Mouse (Mus musculus) yolk sac, embryonic 10.5 days (tissue): Measurements from ENCODE around the gene Ube2d3.
A peak's percentile ranks its signal among the peaks of the same experiment; 100 is the strongest.
"Not testable (repeated sequence)": the region's sequence is repeated elsewhere in the genome, so short reads cannot be mapped to it uniquely, and the experiment has no call there.

ENCODE experiments used
- DNase-seq: peaks from one replicate; pipeline ENCODE4 v3.0.0-alpha.2; 2017; ENCODE audit warnings: low spot score

Gene Ube2d3

DNA sequence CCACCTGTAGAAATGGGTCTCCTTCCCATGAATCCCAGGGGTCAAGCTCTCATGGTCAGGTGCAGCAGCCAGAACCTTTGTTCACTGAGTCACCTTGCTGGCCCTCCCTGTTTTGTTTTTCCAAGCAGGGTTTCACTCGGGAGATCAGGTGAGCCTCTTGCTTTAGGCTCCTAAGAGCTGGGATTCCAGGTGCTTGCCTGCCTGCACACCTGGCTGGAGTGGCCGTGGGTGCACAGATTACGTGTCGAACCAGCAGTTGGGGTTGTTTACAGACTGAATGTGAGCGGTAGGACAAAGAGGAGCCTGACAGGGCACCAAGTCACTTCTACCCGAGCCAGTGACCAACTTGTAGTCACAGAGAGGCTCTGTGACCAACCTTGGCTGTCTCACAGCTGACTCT is 53.2 kb downstream of the Ube2d3 start:
- DNase-seq = peak; percentile 29

DNA sequence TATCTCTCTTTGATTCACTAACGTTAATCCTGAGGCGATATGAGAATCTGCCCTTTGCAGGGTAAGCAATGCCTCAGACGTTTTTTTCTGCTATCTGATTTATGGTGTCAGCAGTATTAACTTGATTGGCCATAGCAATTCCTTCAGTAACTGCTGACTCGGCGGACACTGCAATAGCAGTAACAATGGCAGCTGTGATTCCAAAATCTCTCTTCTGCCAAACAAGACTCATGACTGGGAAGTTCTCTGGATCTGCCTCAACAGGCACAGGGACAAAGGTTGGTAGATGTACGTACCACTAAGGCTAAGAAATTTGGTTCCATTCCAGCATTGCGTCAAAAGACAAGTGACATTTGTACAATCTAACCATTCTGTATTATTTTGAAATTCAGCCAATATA is 55.4 kb downstream of the Ube2d3 start:
- DNase-seq = not testable (repeated sequence)

DNA sequence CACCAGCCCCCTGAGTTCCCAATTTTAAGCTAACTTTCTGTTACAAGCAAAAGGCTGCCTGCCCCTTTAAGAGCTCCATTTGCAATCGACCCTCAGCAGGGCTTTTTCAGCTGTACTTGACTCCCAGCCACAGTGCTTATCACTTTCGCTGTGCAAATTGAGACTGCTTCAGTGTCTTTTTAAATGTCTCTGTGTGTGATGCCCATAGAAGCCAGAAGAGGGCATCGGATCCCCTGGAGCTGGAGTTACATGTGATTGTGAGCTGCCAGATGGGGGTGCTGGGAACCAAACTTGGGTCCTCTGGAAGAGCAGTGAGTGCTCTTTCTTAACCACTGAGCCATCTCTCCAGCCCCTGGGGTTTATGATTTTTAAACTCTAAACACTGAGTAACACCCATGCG is 60.0 kb downstream of the Ube2d3 start:
- DNase-seq = not testable (repeated sequence)

DNA sequence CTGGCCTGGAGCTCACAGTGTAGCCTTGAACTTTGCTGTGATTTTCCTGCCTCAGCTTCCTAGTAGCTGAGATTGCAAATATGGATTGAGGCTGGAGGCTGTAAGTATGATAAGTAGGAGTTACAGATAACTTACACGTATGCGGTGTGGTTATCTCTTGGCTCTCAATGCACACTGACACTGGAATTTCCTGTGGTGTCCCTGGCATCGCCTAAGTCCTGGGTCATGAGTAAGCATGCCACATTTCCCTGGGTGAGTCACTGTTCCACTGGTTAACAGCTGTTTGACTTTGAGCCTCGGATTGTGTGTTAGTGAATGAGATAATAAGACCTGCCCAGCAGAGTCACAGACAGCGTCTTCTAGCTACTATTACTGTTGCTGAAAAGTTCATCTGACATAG is 60.9 kb downstream of the Ube2d3 start:
- DNase-seq = no peak

DNA sequence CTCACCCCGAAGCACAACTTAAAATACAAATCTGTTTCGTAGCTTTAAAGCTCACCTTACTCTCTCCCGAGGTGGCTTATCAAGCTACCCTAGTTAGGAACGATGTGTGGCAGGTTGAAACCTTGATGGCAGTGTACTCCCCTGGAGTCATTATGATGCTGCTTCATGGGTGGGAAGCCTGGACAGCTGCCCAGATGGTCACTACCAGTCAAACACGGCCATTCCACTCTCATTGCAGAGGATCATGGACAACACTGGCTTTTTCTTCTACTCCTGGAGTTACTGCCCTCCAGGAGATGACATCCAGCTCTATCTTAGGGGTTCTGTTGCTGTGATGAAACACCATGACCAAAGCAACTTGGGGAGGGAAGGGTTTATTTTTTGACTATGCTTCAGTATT is 65.2 kb downstream of the Ube2d3 start:
- DNase-seq = no peak

DNA sequence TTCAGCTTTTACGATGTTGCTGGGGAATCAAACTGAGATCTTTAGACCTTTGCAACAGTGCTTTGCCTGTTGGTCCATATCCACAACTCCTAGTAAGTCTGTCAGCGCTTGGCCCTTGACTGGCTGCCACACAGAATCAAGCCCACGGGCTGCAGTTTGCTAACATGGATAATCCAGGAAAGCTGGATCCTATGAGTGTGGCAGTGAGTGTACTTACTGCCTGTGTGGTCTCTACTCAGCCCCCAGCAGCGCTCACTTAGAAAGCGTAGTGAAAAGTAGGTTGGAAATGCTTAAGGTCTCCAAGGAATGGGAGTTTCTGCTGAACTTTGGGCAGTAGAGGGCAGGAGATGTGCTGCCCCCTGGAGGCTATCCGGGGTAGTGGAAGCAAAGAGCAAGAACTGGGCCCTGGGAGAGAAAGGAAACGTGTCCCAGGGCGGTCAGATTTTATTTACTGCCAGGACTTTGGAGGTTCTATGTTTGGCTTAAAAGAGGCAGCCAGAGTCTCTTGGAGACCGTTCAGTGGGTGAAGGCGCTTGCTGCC is 67.5 kb downstream of the Ube2d3 start:
- DNase-seq = peak; percentile 82

DNA sequence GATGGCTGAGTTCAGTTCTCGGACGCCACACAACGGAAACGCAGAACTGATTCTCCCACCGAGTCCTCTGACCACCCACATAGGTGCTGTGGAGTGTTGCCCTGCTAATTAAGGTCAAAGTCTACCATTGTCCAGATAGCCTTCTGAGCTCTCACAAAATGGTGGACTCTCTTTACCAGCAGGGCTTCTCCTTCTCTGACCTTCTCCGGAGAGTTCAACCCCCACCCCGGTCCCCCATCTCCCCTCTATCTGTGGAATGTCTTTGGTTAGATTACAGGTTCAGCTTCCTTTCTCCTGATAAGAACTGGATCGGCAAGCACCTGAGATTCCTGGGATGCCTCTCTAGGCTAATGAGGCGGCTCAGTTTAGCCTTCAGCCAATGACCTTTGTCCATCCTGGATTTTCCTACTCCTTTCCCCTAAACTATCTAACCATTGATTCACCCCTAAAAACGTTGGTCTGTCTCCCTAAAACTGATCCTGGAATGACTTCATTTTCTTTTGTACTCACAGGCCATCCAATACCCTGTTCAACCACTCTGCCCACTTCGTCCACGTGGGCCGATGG is 68.0 kb downstream of the Ube2d3 start:
- DNase-seq = peak; percentile 86

DNA sequence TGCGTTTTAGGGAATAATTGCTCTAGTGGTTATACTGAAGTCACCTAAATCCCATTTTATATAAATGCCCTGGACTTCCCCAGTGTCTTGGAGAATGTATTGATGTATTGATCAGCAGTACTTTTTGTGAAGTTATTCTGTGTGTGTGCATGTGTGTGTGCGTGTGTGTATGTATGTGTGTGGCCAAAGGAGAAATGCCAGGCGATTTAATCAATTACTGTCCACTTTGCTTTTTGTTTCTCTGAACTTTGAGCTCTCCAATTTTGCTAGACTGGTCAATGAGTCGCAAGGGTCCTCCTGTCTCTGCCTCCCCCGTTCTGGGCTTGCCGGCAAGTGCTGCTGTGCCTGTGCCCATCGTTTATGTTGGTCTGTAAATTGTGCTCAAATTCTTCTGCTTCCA is 69.6 kb downstream of the Ube2d3 start:
- DNase-seq = no peak

DNA sequence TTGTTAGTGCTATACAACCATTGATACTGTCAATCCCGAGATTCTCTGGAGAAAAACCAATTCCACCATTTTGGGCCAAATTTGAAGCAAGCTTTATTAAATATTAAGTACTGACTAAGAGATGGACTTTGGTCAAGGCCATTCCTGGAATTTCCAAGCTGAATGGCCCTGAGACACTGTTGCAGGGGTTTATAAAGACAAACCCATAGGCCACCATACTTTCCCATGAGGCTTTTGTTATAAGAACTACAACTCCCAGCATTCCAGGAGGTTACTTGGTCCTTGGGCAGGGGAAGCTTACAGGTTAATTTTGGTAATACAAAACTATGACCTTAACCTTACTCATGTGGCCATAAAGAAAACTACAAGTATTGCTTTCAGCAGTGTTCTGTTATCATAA is 70.2 kb downstream of the Ube2d3 start:
- no peak for DNase-seq

DNA sequence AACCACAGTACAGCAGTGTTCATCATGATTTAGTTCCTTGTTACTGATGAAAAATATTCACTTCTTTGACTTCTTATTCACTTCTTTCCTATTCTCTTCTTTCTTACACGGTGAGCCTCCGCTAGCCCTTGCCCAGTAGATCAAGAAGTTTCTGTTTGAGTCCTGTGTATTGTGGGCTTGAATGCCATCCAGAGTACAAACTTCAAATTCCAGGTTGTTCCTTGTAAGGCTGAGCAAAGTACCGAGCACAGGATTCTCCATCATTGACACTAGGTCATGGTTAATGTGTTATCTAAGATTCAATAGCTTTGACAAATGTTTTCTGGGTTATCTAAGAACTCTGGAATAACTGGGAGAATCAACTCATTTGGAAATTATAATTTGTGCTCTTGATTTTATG is 72.4 kb downstream of the Ube2d3 start:
- DNase-seq = peak; percentile 50

DNA sequence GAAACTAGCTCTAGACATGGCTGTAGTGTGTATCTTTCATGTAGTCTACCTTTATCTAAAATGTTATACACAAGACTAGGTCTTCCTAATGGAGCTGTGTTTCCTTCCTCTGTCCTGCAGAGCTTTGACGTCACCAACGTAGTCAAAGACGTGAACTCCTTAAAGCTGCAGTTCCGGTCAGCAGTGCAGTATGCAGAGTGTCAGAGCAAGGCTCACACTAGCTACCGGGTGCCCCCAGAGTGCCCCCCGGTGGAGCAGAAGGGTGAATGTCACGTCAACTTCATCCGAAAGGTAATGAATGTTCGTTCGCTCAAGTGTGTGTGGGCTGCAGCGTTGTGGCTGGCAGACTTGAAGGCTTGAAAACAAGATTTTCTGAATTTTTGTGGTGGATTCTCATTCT is 73.7 kb downstream of the Ube2d3 start:
- no peak for DNase-seq

DNA sequence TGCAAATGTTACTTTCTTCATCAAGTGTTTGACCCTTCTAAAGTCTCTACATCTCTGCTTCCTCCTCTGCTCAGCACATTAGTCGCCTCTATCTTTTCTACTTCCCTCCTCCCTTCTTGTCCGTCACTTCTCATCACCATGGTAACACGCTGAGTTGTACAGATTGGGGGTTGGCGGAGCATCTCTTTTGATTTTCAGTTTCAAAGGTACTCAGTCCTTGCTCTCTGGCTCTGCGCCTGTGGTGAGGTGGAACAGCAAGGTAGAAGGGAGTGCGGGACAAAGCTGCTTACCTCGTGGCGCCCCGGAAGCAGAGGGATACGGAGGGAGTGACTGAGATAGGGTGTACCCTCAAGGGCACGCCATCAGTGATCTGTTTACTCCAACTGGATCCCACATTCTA is 75.3 kb downstream of the Ube2d3 start:
- DNase-seq = no peak

DNA sequence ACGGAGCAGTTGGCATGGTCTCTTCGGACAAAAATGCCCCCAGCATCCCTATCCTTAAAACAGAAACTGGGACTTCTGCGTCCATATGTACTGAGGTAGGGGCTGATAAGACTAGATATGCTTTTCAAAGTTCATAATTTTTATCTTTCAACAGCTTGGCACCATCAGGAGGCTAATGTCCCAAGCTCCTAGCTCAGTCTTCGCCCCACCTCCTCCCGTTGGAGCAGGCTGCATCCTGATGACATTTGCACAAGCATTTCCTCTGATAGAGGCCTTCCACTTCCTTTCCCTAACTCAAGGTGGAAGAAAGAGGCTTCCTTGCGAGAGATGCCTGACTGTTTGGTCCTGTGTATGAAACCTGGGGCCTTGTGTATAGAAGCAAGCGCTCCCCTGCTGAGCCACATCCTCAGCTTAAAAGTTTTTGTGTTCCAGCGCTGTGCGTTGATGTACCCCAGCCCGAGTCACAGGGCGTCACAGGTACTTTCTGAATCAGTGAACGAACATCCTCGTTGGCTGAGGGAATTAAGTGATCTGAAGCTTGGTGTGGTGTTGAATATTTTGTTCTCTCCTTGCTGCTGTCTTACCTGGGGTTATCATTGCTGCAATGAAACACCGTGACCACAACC is 76.0 kb downstream of the Ube2d3 start:
- no peak for DNase-seq

DNA sequence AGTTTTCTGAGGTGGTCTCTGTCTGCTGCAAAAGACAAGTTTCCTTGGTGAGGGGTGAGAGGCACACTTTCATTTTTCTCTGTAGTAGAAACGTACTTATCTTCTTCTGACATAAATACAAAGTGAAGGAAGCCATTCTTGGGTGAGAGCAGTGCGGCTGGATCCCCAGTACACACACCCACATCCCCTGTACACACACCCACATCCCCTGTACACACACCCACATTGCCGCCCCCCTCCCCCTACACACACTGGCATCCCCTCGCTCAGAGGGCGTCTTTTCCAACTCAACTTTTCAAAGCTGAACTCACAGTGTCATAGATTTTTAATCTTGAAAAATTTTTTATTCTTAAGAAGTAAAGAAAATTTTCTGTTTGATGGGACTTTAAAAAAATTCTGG is 77.3 kb downstream of the Ube2d3 start:
- DNase-seq = no peak

DNA sequence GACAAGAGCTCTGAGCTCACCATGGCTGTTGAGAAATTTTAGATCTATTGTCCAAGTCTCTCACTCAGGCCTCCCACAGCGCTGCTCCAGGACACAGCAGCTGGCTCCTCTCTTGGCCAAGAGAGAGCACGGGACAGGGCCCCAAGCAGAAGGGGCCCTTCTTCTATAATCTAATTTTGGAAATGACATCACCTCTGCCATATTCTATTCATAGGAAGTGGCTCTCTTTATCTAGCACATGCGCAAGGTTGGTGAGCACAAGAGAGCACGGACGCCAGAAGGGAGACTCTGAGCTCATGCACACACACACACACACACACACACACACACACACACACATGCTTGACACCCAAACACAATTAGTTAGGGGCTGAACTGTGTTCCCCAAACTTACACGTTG is 78.9 kb downstream of the Ube2d3 start:
- no peak for DNase-seq
